Mouse (Mus musculus): ENCODE results near the gene Pitpnm1.

Gene Pitpnm1

GRCm38 (mm10) chr19:4156771-4157170 is 57.0 kb downstream of the Pitpnm1 start:
- no peak for DNase-seq

- DNase-seq = no peak
Measured at GRCm38 (mm10) chr19:4159049-4159448, 59.3 kb downstream of the Pitpnm1 start.

- peak; percentile 98 for DNase-seq
Measured at GRCm38 (mm10) chr19:4162646-4163542, 63.1 kb downstream of the Pitpnm1 start, which contains the start of gene Rps6kb2. Gene Rps6kb2, minus strand, starts transcription at chr19:4163354.

- DNase-seq = no peak
Measured at GRCm38 (mm10) chr19:4163543-4163887, 63.7 kb downstream of the Pitpnm1 start.

Data from right cerebral cortex, adult 18-20 months (tissue).